Mouse (Mus musculus) CH12.LX (cell line): ENCODE measurements around the gene Dock10. TPM values are rescaled to one million over a fixed set of nuclear protein-coding genes. Genes with fewer than 3 reads are reported as not detected.

Experiments
- DNase-seq: peaks from one replicate; pipeline ENCODE4 v3.0.0-alpha.2; 2013; ENCODE audit errors: extremely low read depth
- H3K27ac ChIP-seq: 2 replicates; pipeline ENCODE4 v1.5.1; 2012; ENCODE audit warnings: low read depth, mild to moderate bottlenecking, control low read depth, moderate library complexity; ENCODE audit not compliant: insufficient read depth
- H3K27me3 ChIP-seq: replicated peaks from 2 replicates; pipeline ENCODE3; 2012; ENCODE audit warnings: inconsistent platforms
- H3K36me3 ChIP-seq, 2 experiments: replicated peaks in 1 of 2; 2 replicates each; pipeline versions ENCODE3 to v1.6.1; 2012; ENCODE audit warnings: inconsistent platforms in 1 of 2, low read length in 1 of 2, mild to moderate bottlenecking in 1 of 2, mixed read lengths in 1 of 2, moderate library complexity in 1 of 2; ENCODE audit not compliant: control insufficient read depth in 1 of 2, insufficient read depth in 1 of 2
- H3K4me1 ChIP-seq, 2 experiments: 2 replicates each; pipeline ENCODE4 v1.6.1; 2012; ENCODE audit warnings: inconsistent platforms in 1 of 2, moderate library complexity in 1 of 2; ENCODE audit not compliant: insufficient read depth in 2 of 2, control insufficient read depth in 1 of 2
- H3K4me2 ChIP-seq: 2 replicates; pipeline ENCODE4 v1.6.1; 2012; ENCODE audit warnings: low read depth, mild to moderate bottlenecking, control low read depth; ENCODE audit not compliant: poor library complexity, insufficient read depth, severe bottlenecking
- H3K4me3 ChIP-seq, 3 experiments: fragments of 150-350 bp in 1 of 3; sonication (generic) in 1 of 3; replicated peaks in 1 of 3; 2 replicates each; pipeline versions ENCODE3 to v1.5.1; 2011 to 2012; ENCODE audit warnings: low read depth in 2 of 3, low read length in 2 of 3, mild to moderate bottlenecking in 2 of 3, moderate library complexity in 2 of 3, control low read depth in 1 of 3, improper control_type of control experiment in 1 of 3, inconsistent platforms in 1 of 3, mixed read lengths in 1 of 3; ENCODE audit not compliant: poor library complexity in 1 of 3
- H3K79me2 ChIP-seq: replicated peaks from 2 replicates; pipeline ENCODE4 v1.6.1; 2012; ENCODE audit warnings: mild to moderate bottlenecking, moderate library complexity; ENCODE audit not compliant: control insufficient read depth, poor library complexity, insufficient read depth, severe bottlenecking; ENCODE audit errors: extremely low read depth
- H3K9ac ChIP-seq: 2 replicates; pipeline ENCODE4 v1.6.1; 2012; ENCODE audit warnings: low read depth, mild to moderate bottlenecking, control low read depth, moderate library complexity; ENCODE audit not compliant: insufficient read depth
- H3K9me3 ChIP-seq: replicated peaks from 2 replicates; pipeline ENCODE3; 2012; ENCODE audit warnings: low read length, inconsistent platforms, mixed read lengths
- BHLHE40 ChIP-seq: IDR thresholded peaks from 2 replicates; pipeline ENCODE4 v1.6.1; 2011; ENCODE audit warnings: mild to moderate bottlenecking, low read depth, low read length, improper control_type of control experiment
- CHD1 ChIP-seq: IDR thresholded peaks from 2 replicates; pipeline ENCODE4 v1.6.1; 2012; ENCODE audit warnings: low read depth, low read length, improper control_type of control experiment, inconsistent platforms
- CHD2 ChIP-seq: IDR thresholded peaks from 2 replicates; pipeline ENCODE4 v1.6.1; 2011; ENCODE audit warnings: low read length, improper control_type of control experiment
- CTCF ChIP-seq, 2 experiments: IDR thresholded peaks in 1 of 2; conservative IDR thresholded peaks in 1 of 2; 2 replicates each; pipeline ENCODE4 v1.5.1; 2011 to 2012; ENCODE audit warnings: low read depth in 2 of 2, low read length in 2 of 2, improper control_type of control experiment in 1 of 2, inconsistent platforms in 1 of 2, mild to moderate bottlenecking in 1 of 2, moderate library complexity in 1 of 2
- EP300 ChIP-seq: IDR thresholded peaks from 2 replicates; pipeline ENCODE4 v1.6.1; 2011; ENCODE audit warnings: low read length, improper control_type of control experiment
- ETS1 ChIP-seq: conservative IDR thresholded peaks from 2 replicates; pipeline ENCODE4 v1.6.1; 2012; ENCODE audit warnings: low read depth, mild to moderate bottlenecking, inconsistent platforms, low read length, improper control_type of control experiment, moderate library complexity
- GABPA ChIP-seq: IDR thresholded peaks from 2 replicates; pipeline ENCODE4 v1.6.1; 2012; ENCODE audit warnings: low read depth, low read length, improper control_type of control experiment, inconsistent platforms; ENCODE audit not compliant: insufficient replicate concordance
- HCFC1 ChIP-seq: IDR thresholded peaks from 2 replicates; pipeline ENCODE4 v1.6.1; 2012; ENCODE audit warnings: low read depth, mild to moderate bottlenecking, inconsistent platforms, low read length, improper control_type of control experiment
- IRF4 ChIP-seq: IDR thresholded peaks from 2 replicates; pipeline ENCODE4 v1.6.1; 2014; ENCODE audit warnings: low read depth, mild to moderate bottlenecking, inconsistent platforms, low read length, improper control_type of control experiment
- JUN ChIP-seq: IDR thresholded peaks from 2 replicates; pipeline ENCODE4 v1.6.1; 2011; ENCODE audit warnings: low read depth, mild to moderate bottlenecking, low read length, improper control_type of control experiment, moderate library complexity; ENCODE audit not compliant: insufficient read depth
- JUND ChIP-seq: conservative IDR thresholded peaks from 2 replicates; pipeline ENCODE4 v1.6.1; 2011; ENCODE audit warnings: low read depth, low read length, improper control_type of control experiment
- KAT2A ChIP-seq: IDR thresholded peaks from 2 replicates; pipeline ENCODE4 v1.6.1; 2012; ENCODE audit warnings: low read length, improper control_type of control experiment, inconsistent platforms; ENCODE audit not compliant: insufficient replicate concordance
- MAX ChIP-seq: IDR thresholded peaks from 2 replicates; pipeline ENCODE4 v1.6.1; 2011; ENCODE audit warnings: low read length, improper control_type of control experiment
- MAZ ChIP-seq: IDR thresholded peaks from 2 replicates; pipeline ENCODE4 v1.6.1; 2012; ENCODE audit warnings: low read depth, mild to moderate bottlenecking, inconsistent platforms, low read length, improper control_type of control experiment, moderate library complexity
- MYC ChIP-seq: IDR thresholded peaks from 2 replicates; pipeline ENCODE4 v1.6.1; 2011; ENCODE audit warnings: low read depth, mild to moderate bottlenecking, improper control_type of control experiment, low read length
- NELFE ChIP-seq: IDR thresholded peaks from 2 replicates; pipeline ENCODE4 v1.6.1; 2011; ENCODE audit warnings: low read depth, low read length, improper control_type of control experiment
- NRF1 ChIP-seq: IDR thresholded peaks from 2 replicates; pipeline ENCODE4 v1.6.1; 2014; ENCODE audit warnings: low read depth, mild to moderate bottlenecking, inconsistent platforms, low read length, improper control_type of control experiment, moderate library complexity
- PAX5 ChIP-seq: IDR thresholded peaks from 2 replicates; pipeline ENCODE4 v1.6.1; 2012; ENCODE audit warnings: low read length, inconsistent platforms, mixed read lengths
- POLR2A ChIP-seq: IDR thresholded peaks from 2 replicates; pipeline ENCODE4 v1.6.1; 2011; ENCODE audit warnings: low read depth, mild to moderate bottlenecking, improper control_type of control experiment, low read length
- POLR2AphosphoS2 ChIP-seq: IDR thresholded peaks from 2 replicates; pipeline ENCODE4 v1.6.1; 2011; ENCODE audit warnings: low read depth, low read length, improper control_type of control experiment
- RAD21 ChIP-seq: IDR thresholded peaks from 2 replicates; pipeline ENCODE4 v1.6.1; 2011; ENCODE audit warnings: low read depth, mild to moderate bottlenecking, low read length, improper control_type of control experiment, moderate library complexity
- SIN3A ChIP-seq: IDR thresholded peaks from 2 replicates; pipeline ENCODE4 v1.6.1; 2012; ENCODE audit warnings: low read length, improper control_type of control experiment, inconsistent platforms
- SMC3 ChIP-seq: IDR thresholded peaks from 2 replicates; pipeline ENCODE4 v1.6.1; 2011; ENCODE audit warnings: low read depth, low read length, improper control_type of control experiment
- TBP ChIP-seq: conservative IDR thresholded peaks from 2 replicates; pipeline ENCODE4 v1.6.1; 2011; ENCODE audit warnings: low read depth, low read length, improper control_type of control experiment
- TCF12 ChIP-seq: IDR thresholded peaks from 2 replicates; pipeline ENCODE4 v1.6.1; 2014; ENCODE audit warnings: low read depth, mild to moderate bottlenecking, inconsistent platforms, low read length, improper control_type of control experiment
- UBTF ChIP-seq: IDR thresholded peaks from 2 replicates; pipeline ENCODE4 v1.6.1; 2012; ENCODE audit warnings: low read depth, mild to moderate bottlenecking, inconsistent platforms, low read length, improper control_type of control experiment, moderate library complexity
- USF1 ChIP-seq: IDR thresholded peaks from 2 replicates; pipeline ENCODE4 v1.6.1; 2014; ENCODE audit warnings: low read depth, mild to moderate bottlenecking, inconsistent platforms, low read length, improper control_type of control experiment
- USF2 ChIP-seq: conservative IDR thresholded peaks from 2 replicates; pipeline ENCODE4 v1.6.1; 2011; ENCODE audit warnings: low read depth, low read length, improper control_type of control experiment
- ZC3H11A ChIP-seq: IDR thresholded peaks from 2 replicates; pipeline ENCODE4 v1.6.1; 2012; ENCODE audit warnings: low read depth, mild to moderate bottlenecking, inconsistent platforms, low read length, improper control_type of control experiment
- ZKSCAN1 ChIP-seq: IDR thresholded peaks from 2 replicates; pipeline ENCODE4 v1.6.1; 2012; ENCODE audit warnings: low read depth, inconsistent platforms, low read length, improper control_type of control experiment, borderline replicate concordance
- ZNF384 ChIP-seq: IDR thresholded peaks from 2 replicates; pipeline ENCODE4 v1.6.1; 2012; ENCODE audit warnings: low read depth, low read length, improper control_type of control experiment, inconsistent platforms
- dilution Hi-C: fragments of 300-500 bp; cut with MboI; formaldehyde crosslinking; loops from 2 replicates; pipeline ENCODE4 v1.14.3; 2020; ENCODE audit warnings: low sequenced_read_pairs; ENCODE audit not compliant: extremely low pct_unique_long_range_greater_than_20kb, extremely low pct_ligation_motif_present
- in situ Hi-C: fragments of 300-500 bp; cut with MboI; formaldehyde crosslinking; loops from 3 replicates; pipeline ENCODE4 v1.14.3; 2019; ENCODE audit warnings: low sequenced_read_pairs, low pct_ligation_motif_present, low pct_unique_long_range_greater_than_20kb, mixed read lengths
- polyA plus RNA-seq: library from polyadenylated mRNA; unstranded; fragments of >175 nt; gene quantifications from 2 replicates; pipeline ENCODE4 v1.2.1, GENCODE M21; 2012; ENCODE audit warnings: low read depth; ENCODE audit not compliant: insufficient read length
- total RNA-seq, 2 experiments: library from RNA; depleted of rRNA; stranded (reverse); fragments of 300-350 nt in 1 of 2; fragments of >200 nt in 1 of 2; gene quantifications; 2 replicates each; pipeline ENCODE4 v1.2.3; 2012 to 2014

Gene Dock10
- total and polyA plus RNA-seq, 3 experiments, result 44.7 to 77.2 (median 62.2) TPM

DNA sequence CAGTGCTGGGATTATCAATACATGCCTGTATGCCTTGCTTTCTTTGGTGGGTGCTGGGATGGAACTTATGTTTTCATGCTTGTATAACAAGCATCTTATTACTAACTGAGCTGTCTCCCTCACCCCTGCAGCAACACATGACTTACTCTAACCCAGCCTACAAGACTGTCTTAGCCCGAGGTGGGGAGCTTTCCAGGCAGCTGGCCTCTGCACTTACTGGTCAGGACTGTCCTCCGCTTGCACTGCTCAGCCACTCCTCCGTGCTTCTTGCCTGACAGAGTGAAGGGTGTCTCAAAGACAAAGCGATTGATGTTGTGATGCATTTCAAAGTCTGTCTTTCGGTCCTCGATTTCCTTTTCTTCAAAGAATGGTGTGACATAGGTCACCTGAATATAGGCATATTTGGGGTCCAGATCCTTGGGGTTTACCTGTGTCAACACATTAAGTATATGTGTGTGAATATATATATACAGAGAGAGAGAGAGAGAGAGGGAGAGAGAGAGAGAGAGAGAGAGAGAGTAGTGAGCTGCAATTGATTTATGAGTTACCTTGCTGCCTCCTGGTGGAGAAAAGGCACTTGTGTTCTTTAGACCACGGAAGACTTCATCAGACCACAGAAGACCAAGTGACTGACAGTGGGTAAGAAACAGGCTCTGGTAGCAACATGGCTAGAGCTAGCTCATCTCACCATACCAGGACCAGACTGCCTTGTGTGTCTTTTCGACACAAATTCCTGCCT lies 245.9 kb downstream of the Dock10 start:
- Histone ChIP-seq H3K4me1 (peaks cover 0 to 22% of the 10 kb centered on the region in 2 experiments; a peak in 1 of 4 replicates), H3K27ac (no peak overlapping the region), H3K9me3 (peaks cover 7% of the 10 kb centered on the region), H3K36me3 (peaks cover 62 to 89% of the 10 kb centered on the region in 2 experiments), H3K79me2 (no peaks in the 10 kb centered on the region), H3K27me3 (no peaks in the 10 kb centered on the region), H3K4me3 (no peak overlapping the region), H3K9ac (no peak overlapping the region), H3K4me2 (no peak overlapping the region)
- TF ChIP-seq HCFC1 (no peak), USF2 (no peak), IRF4 (no peak), JUND (peak; percentile 70), ZC3H11A (peak; percentile 56; the same call in 1 of the 2 replicates), NRF1 (no peak), POLR2A (no peak), TCF12 (no peak), CTCF (conservative IDR thresholded peaks at IDR 0.05 in 1 of 2, IDR thresholded peaks at IDR 0.05 in 1 of 2; ENCODE audit: low read depth in 2 of 2, low read length in 2 of 2) (peak; percentile 38 to 75; a peak in 3 of 4 replicates), POLR2AphosphoS2 (no peak), TBP (no peak), JUN (no peak), GABPA (no peak), MAZ (no peak), SIN3A (no peak), SMC3 (peak; percentile 87), ETS1 (no peak), KAT2A (no peak), CHD2 (no peak), USF1 (no peak), MYC (no peak), CHD1 (no peak), ZNF384 (no peak), MAX (no peak), PAX5 (no peak), BHLHE40 (no peak), RAD21 (peak; percentile 80), ZKSCAN1 (no peak), NELFE (no peak), EP300 (no peak), UBTF (no peak)
- dilution Hi-C loops (no loop called here), in situ Hi-C loops (loop anchor here (10.0 kb wide), 1 partner anchor 338 kb away; no protein-coding TSS in a partner anchor)
- DNase-seq, result peak; percentile 74
